Mouse (Mus musculus) thymus, postnatal 0 days (tissue): ENCODE results near the gene Abhd12. TPM values are rescaled to one million over a fixed set of nuclear protein-coding genes. Genes with fewer than 3 reads are reported as not detected.

ENCODE experiments used
- DNase-seq: peaks from one replicate; pipeline ENCODE4 v3.0.0-alpha.2; 2015; ENCODE audit warnings: low spot score
- polyA plus RNA-seq: library from polyadenylated mRNA; unstranded; fragments of >200 nt; fragmentation: Nextera tagmentation; extraction: Ambion mirVana; gene quantifications from 2 replicates; pipeline ENCODE4 v1.2.1, GENCODE M21; 2015

Gene Abhd12
- polyA plus RNA-seq, 1 experiment from 2014 or later, result 53.3 TPM

DNA sequence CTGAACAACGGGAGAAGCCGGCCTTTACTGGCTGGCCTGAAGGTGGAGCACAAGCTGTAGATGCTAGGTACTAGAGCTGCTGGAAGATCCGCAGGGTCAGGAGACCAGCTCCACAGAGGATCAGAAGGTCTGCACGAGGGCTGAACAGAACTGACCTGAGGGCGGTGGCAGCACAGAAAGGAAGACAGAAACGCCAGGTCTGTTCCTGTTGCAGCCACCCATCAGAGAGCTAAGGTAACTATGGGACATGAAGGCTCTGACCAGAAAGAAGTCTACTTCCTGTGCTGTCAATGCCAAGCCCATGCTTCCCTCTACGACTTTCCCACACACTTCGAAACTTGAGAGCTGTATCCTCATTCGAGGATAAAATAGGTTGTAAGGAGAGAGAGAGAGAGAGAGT is 53.3 kb downstream of the Abhd12 start:
- no peak for DNase-seq

DNA sequence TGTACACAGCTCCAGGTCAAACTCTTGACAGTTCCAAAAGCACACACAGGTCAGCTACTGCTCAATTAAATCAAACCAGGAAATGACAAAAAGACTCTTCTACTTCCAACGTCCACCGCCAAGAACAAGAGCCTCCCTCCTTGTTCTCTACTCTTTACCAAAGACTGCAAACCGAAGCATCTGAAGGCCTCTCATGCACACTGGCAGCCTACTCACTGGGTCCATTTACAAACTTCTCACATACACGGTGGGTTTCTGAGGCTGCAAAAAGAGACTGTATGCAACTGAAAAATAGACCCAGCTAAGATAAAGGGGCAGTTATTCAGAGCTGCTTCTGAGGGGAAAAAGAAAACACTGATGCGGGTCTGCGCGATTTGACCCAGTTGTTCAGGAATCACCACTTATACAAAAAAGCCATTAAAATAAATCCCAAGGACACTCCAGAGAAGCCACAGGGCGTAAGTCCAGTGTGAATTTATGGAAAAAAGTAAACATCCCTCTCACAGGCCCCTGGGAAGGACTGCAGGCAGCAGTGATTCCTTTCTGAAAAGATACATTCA is 57.0 kb downstream of the Abhd12 start:
- DNase-seq, result no peak

GRCm38 (mm10) chr2:150844798-150845197 is 59.7 kb downstream of the Abhd12 start:
- no peak for DNase-seq

DNA sequence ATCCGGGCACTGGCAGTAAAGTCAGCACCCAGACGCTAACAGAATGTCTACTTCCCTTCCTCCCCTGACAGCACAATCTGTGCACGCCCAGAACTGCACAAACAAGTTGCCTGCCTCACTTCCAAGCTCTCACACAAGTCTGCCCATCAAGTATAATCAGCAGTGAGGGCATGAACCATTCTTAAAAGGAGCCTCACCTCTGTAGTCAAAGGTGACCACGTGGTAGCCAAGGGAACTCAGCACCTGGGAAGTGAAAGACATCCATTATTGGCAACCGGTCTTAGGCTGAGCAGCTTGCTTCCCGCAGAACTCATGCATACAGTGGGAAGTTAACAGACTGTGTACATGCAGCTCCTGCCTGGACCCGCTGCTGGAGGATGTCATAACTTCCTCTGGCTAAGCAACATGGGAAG is 62.5 kb downstream of the Abhd12 start:
- DNase-seq, result no peak

GRCm38 (mm10) chr2:150841109-150841508 is 63.4 kb downstream of the Abhd12 start:
- no peak for DNase-seq

- DNase-seq, result no peak
These were observed 64.7 kb downstream of the Abhd12 start for GRCm38 (mm10) chr2:150839686-150840471.

DNA sequence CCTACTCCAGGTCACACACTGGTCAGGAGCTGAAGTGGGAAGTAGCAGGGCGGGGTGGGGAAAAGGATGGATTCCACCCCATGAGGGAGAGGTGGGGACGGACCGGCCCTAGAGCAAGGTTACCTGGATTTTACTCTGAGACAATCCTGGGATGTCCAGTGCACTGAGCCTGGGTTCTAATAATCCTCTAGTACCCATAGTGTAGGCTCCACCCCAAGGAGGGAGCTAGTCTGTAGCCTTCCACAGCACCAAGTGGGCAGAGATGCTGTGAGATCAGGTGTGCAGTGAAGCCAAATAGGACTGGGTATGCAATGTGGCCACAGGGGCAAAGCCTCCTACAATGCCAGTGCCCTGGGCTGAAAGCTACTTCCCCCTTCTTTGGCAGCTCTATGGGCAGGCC is 66.8 kb downstream of the Abhd12 start:
- no peak for DNase-seq

DNA sequence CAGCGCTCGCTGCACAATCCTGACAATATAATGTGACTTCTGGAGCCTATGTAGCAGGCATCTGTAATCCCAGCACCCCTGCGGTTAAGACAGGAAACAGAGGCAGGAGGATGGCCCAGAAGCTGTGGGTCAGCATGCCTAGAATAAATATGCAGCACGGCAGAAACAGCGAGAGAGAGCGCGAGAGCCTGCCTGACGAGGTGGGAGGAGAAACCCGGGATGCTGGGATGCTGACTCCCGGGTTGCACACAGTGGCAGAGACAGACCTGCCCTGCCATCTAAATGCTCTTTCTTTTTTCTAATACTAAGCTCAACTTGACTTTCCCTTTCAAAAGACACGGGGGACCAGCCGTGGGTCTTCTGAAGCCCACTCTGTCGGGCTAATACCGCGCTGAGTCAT is 67.6 kb downstream of the Abhd12 start:
- no peak for DNase-seq

GRCm38 (mm10) chr2:150835975-150836374 is 68.6 kb downstream of the Abhd12 start:
- DNase-seq, result no peak

GRCm38 (mm10) chr2:150834616-150835015 is 69.9 kb downstream of the Abhd12 start:
- DNase-seq, result no peak

DNA sequence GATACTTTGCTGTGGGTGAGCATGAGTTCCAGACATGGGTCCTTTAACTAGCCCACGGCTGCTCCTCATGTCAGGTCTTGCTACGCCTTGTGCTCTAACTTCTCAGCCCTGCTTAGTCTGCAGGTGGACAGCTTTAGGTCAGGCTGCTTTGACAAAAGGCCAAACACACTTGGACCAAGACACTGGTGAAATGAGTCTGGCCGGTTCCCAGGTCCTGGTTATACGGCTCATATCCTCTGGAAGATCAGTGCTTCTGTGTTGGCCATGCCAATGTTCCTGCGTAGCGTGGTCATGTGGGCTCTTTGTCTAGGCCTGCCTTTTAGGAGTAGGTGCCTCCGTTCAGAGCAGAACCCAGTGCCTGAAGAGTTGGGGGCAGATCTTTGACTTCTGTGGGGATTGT is 72.5 kb downstream of the Abhd12 start:
- no peak for DNase-seq

DNA sequence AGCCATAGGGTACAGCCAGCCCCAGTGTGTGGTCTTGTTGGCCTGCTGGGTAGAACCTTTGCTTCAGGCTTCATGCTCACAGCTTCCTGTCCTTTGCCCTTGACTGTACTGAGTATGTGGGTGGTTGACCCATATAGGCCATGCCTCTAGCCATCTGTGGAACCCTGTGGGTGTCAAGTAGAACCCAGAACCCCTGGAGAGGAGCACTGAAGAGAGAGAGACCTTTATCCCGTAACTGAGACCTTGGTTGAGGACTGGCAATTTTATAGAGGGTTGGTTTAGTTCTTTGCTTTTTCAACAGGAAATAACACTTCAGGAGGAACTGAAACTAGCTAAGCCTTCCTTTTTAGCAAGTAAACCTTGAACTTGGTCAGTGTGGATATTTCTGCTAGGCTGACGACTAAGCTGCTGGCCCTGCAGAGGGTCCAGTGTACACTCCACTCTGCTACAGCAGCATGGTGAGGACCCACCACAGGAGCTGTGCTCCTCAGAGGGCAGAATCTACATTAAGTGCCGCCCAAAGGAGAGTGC is 73.6 kb downstream of the Abhd12 start:
- DNase-seq, result no peak

GRCm38 (mm10) chr2:150830011-150830410 is 74.5 kb downstream of the Abhd12 start:
- no peak for DNase-seq

DNA sequence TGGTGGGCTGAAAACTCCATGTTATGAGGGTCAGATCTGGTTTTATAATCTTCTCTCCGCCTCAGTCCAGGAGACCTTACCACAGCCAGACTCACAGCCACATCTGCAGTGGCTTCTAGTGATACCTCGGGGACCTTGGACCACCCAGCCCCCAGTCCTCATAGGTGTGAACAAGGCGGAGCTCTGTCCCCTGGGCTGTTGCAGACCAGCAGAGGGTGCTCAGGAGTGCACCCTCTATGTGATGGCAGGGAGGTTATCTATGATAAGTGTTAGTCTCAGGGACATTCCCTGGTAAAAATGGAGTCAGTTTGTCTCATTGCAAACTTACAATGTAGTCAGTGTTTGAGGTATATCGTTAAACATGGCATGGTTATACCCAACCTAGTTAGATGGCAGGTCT is 75.9 kb downstream of the Abhd12 start:
- DNase-seq, result no peak

DNA sequence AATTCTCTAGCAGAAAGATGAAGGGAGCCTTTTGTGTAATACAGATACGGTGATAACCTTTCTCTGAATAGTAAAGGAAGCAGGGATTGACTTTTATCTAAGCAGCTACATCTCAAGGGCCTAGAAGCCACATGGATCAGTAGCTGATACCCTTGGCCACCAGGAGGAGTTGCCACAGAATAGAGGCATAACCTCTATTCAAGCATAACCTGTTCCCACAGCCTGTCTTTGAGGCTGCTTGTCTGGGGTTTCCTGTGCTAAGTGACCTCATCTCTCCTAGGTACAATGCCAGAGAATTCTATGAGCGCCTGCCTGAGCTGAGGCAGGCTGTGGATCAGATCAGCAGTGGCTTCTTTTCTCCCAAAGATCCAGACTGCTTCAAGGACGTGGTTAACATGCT is 76.4 kb downstream of the Abhd12 start:
- no peak for DNase-seq

DNA sequence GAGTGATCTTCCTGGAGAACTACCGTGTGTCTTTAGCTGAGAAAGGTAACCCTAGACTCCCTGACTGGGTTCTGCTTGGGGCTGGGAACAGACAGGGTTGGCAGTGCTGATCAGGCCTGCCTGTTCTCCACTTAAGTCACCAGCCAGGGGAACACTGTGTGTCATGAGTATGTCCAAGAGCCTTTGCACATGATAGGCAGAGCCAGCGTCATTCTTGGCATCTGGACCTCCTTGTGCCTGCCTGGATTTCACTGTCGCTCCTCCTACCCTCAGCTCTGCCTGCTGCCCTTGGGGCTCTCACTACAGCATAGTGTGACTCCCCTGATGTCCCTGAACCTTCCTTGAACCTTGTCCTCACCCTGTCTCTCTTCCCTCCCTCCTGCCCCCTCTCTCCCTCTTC is 78.1 kb downstream of the Abhd12 start:
- DNase-seq, result no peak

- DNase-seq, result no peak
These were observed 81.6 kb downstream of the Abhd12 start for GRCm38 (mm10) chr2:150822987-150823386.

- no peak for DNase-seq
These were observed 83.8 kb downstream of the Abhd12 start for GRCm38 (mm10) chr2:150820720-150821119.

- no peak for DNase-seq
These were observed 85.8 kb downstream of the Abhd12 start for GRCm38 (mm10) chr2:150818742-150819141.

DNA sequence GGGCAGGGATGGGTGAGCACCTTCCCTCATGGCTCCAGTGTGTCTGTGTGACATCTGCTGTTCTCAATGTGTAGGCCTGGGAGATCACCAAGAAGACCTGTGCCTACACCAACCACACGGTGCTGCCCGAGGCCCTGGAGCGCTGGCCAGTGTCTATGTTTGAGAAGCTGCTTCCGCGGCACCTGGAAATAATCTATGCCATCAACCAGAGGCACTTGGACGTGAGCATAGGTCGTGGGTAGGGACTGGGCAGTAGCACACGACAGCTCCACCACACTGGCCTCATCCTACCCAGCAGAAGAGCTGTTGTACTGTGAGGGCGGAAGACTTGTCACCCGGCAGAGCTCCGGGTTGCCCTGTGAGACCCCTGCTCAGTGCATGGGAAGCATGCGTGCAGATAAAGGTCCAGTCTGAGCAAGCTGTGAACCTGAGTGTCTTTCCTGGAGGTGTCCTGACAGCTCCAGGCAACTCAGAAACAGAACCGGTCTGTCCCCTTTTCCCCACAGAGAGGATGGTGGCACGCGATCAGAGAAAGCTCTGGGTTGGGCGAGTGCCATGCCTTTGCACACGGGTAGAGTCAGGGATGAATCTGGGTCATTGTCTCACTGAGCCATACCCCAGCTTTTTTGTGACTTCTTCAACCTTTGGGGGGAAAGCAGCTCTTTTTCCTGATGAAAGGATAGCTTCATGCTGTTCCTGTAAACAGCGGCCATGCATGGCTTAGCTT is 87.7 kb downstream of the Abhd12 start:
- no peak for DNase-seq

DNA sequence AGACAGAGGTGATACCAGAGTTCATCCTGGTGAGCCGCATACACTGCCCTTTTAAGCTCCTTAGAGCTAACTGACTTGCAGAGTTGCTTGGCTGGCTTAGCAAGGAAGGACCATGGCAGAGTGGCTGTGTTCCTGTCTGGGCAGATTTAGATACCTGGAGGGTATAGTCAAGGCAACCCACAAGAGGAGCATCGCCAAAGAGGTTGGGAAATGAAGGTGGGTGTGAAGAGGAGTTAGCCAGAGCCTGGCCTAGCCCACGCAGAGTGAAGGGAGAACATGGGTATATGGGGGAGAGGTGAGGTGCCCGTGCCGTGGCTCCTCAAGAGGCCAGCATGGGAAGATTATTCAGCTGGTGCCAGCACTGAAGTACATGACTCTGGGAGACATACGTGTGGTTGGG is 91.7 kb downstream of the Abhd12 start:
- DNase-seq, result no peak

DNA sequence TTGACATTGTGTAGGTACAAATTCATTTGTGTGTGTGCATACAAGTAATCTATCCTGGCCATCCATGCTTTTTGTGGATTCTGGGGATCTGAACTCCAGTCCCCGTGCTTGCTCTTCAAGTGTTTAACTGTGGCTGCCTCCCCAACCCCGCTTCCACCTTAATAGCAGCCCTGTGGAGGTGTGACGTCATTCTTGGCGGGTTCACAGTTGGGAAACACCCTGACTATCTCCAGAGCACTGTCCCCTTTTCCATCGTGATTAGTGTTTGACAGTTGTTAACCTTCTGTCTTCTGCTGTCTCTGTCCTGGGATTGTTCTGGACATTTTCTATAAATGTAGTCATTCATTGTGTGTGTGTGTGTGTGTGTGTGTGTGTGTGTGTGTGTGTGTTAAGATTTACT is 93.9 kb downstream of the Abhd12 start:
- DNase-seq, result no peak
